Mouse (Mus musculus) small intestine, adult 2 months (tissue): ENCODE measurements around the gene Sdccag8.

ENCODE experiments used
- CTCF ChIP-seq: fragments of 200-500 bp; IDR thresholded peaks from 2 replicates; pipeline ENCODE4 v1.5.1; 2012; ENCODE audit warnings: low read depth, mild to moderate bottlenecking, control low read depth, inconsistent platforms, low read length, moderate library complexity, mixed read lengths; ENCODE audit not compliant: insufficient replicate concordance, insufficient read length; ENCODE audit errors: extremely low read depth
- POLR2A ChIP-seq: fragments of 200-500 bp; IDR thresholded peaks from 2 replicates; pipeline ENCODE4 v1.6.1; 2012; ENCODE audit warnings: low read depth, mild to moderate bottlenecking, control low read depth, inconsistent platforms, low read length, moderate library complexity

- TF ChIP-seq CTCF (no peak), POLR2A (no peak)
Observed at GRCm38 (mm10) chr1:176827945-176828485, 13.6 kb downstream of the Sdccag8 start.
